Mouse (Mus musculus) hindbrain, embryonic 15.5 days (tissue): ENCODE data around the gene Mypn. TPM values are rescaled to one million over a fixed set of nuclear protein-coding genes. Genes with fewer than 3 reads are reported as not detected.

ENCODE experiments used
- ATAC-seq: fragments of 200-750 bp; cut with Nextera tagmentation; 2 replicates; pipeline ENCODE4 v1.8.0; 2017; ENCODE audit warnings: low read depth, moderate number of reproducible peaks, moderate TSS enrichment; ENCODE audit not compliant: low FRiP score
- H3K27ac ChIP-seq: fragments of 300-500 bp; sonication (generic); replicated peaks from 2 replicates; pipeline ENCODE4 v1.5.1; 2015; ENCODE audit warnings: mild to moderate bottlenecking, inconsistent platforms
- H3K27me3 ChIP-seq: fragments of 300-500 bp; sonication (generic); 2 replicates; pipeline ENCODE4 v1.6.1; 2015; ENCODE audit warnings: control low read depth, inconsistent platforms
- H3K36me3 ChIP-seq: fragments of 300-500 bp; sonication (generic); 2 replicates; pipeline ENCODE4 v1.6.1; 2015; ENCODE audit warnings: control low read depth, inconsistent platforms
- H3K4me1 ChIP-seq: fragments of 300-500 bp; sonication (generic); replicated peaks from 2 replicates; pipeline ENCODE4 v1.6.1; 2015; ENCODE audit warnings: control low read depth, inconsistent platforms
- H3K4me2 ChIP-seq: fragments of 300-500 bp; sonication (generic); 2 replicates; pipeline ENCODE4 v1.6.1; 2015; ENCODE audit warnings: moderate library complexity, mild to moderate bottlenecking, inconsistent platforms
- H3K4me3 ChIP-seq: fragments of 300-500 bp; sonication (generic); 2 replicates; pipeline ENCODE4 v1.5.1; 2015; ENCODE audit warnings: mild to moderate bottlenecking, inconsistent platforms
- H3K9ac ChIP-seq: fragments of 300-500 bp; sonication (generic); 2 replicates; pipeline ENCODE4 v1.6.1; 2015; ENCODE audit warnings: inconsistent platforms
- H3K9me3 ChIP-seq: fragments of 300-500 bp; sonication (generic); 2 replicates; pipeline ENCODE4 v1.6.1; 2016; ENCODE audit warnings: control low read depth, inconsistent platforms
- WGBS: fragments of 180-500 bp; shearing (Covaris S2); methylation state at CpG from one replicate; pipeline ENCODE4 v1.1.7; 2015; 5-methylcytosine and 5-hydroxymethylcytosine counted together
- polyA plus RNA-seq: library from polyadenylated mRNA; unstranded; fragments of >200 nt; fragmentation: Nextera tagmentation; extraction: Ambion mirVana; gene quantifications from 2 replicates; pipeline ENCODE4 v1.2.1, GENCODE M21; 2015

The Mypn gene
- polyA plus RNA-seq, 1 experiment from 2014 or later, result 0.77 TPM

- WGBS, result 70% methylated on average over 18 of the region's 18 CpGs
- no peaks in the 10 kb centered on the region for H3K27me3 ChIP-seq
- no peak overlapping the region for H3K27ac ChIP-seq
- H3K9ac ChIP-seq, result no peak overlapping the region
- no peak overlapping the region for H3K4me2 ChIP-seq
- no peak overlapping the region for H3K4me3 ChIP-seq
- no peaks in the 10 kb centered on the region for H3K4me1 ChIP-seq
- H3K36me3 ChIP-seq, result no peaks in the 10 kb centered on the region
- no peaks in the 10 kb centered on the region for H3K9me3 ChIP-seq
- ATAC-seq, result no peak
Measured at GRCm38 (mm10) chr10:63192276-63192675, 11.5 kb downstream of the Mypn start.

- no peak for ATAC-seq
- no peak overlapping the region for H3K4me3 ChIP-seq
- no peaks in the 10 kb centered on the region for H3K9me3 ChIP-seq
- no peaks in the 10 kb centered on the region for H3K27me3 ChIP-seq
- no peak overlapping the region for H3K27ac ChIP-seq
- no peak overlapping the region for H3K4me2 ChIP-seq
- WGBS, result 89% methylated on average over 4 of the region's 4 CpGs
- H3K4me1 ChIP-seq, result no peaks in the 10 kb centered on the region
- H3K9ac ChIP-seq, result no peak overlapping the region
- H3K36me3 ChIP-seq, result no peaks in the 10 kb centered on the region
Measured at GRCm38 (mm10) chr10:63184451-63184850, 19.3 kb downstream of the Mypn start.

- 71% methylated on average over 5 of the region's 5 CpGs for WGBS
- H3K4me1 ChIP-seq, result no peaks in the 10 kb centered on the region
- no peak for ATAC-seq
- no peak overlapping the region for H3K4me3 ChIP-seq
- H3K9ac ChIP-seq, result no peak overlapping the region
- H3K27me3 ChIP-seq, result no peaks in the 10 kb centered on the region
- no peak overlapping the region for H3K4me2 ChIP-seq
- H3K27ac ChIP-seq, result no peak overlapping the region
- no peaks in the 10 kb centered on the region for H3K36me3 ChIP-seq
- H3K9me3 ChIP-seq, result no peaks in the 10 kb centered on the region
Measured at GRCm38 (mm10) chr10:63182177-63182768, 21.5 kb downstream of the Mypn start.

DNA sequence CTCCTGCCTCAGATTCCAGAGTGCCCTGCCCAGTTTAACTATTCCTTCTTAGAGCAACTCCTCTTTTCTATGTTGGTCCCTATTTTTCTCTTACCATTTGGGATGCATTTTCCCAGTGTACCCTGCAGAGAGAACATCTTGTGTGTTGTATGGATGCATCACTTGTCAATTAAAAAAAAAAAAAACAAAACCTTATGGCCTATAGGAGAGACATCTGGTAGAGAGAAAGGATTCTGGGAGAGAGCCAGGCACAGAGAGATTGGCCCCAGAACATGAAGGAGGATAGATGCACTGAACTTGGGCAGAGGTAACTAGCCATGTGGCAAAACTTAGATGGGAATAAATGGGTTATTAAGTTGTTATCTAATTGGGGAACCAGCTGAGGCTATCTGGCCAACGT, 22.6 kb downstream of the Mypn start:
- no peak overlapping the region for H3K27ac ChIP-seq
- H3K4me2 ChIP-seq, result no peak overlapping the region
- H3K9ac ChIP-seq, result no peak overlapping the region
- H3K4me1 ChIP-seq, result no peaks in the 10 kb centered on the region
- no peak for ATAC-seq
- no peaks in the 10 kb centered on the region for H3K36me3 ChIP-seq
- WGBS, result 97% methylated on average over 1 of the region's 1 CpGs
- no peak overlapping the region for H3K4me3 ChIP-seq
- H3K27me3 ChIP-seq, result no peaks in the 10 kb centered on the region
- H3K9me3 ChIP-seq, result no peaks in the 10 kb centered on the region

- no peak for ATAC-seq
- Histone ChIP-seq H3K27ac (no peak overlapping the region), H3K4me2 (no peak overlapping the region), H3K4me1 (no peaks in the 10 kb centered on the region), H3K4me3 (no peak overlapping the region), H3K27me3 (no peaks in the 10 kb centered on the region), H3K9me3 (no peaks in the 10 kb centered on the region), H3K36me3 (no peaks in the 10 kb centered on the region), H3K9ac (no peak overlapping the region)
- 82% methylated on average over 10 of the region's 10 CpGs for WGBS
Measured at GRCm38 (mm10) chr10:63179524-63179923, 24.2 kb downstream of the Mypn start.

GRCm38 (mm10) chr10:63178318-63178717, 25.4 kb downstream of the Mypn start:
- Histone ChIP-seq H3K9ac (no peak overlapping the region), H3K4me2 (no peak overlapping the region), H3K4me3 (no peak overlapping the region), H3K27ac (no peak overlapping the region), H3K4me1 (no peaks in the 10 kb centered on the region), H3K9me3 (no peaks in the 10 kb centered on the region), H3K36me3 (no peaks in the 10 kb centered on the region), H3K27me3 (no peaks in the 10 kb centered on the region)
- ATAC-seq, result no peak
- 94% methylated on average over 2 of the region's 2 CpGs for WGBS

GRCm38 (mm10) chr10:63177286-63178140, 26.2 kb downstream of the Mypn start:
- no peak overlapping the region for H3K4me3 ChIP-seq
- no peak overlapping the region for H3K27ac ChIP-seq
- no peak for ATAC-seq
- no peak overlapping the region for H3K9ac ChIP-seq
- H3K36me3 ChIP-seq, result no peaks in the 10 kb centered on the region
- WGBS, result 82% methylated on average over 21 of the region's 21 CpGs
- no peaks in the 10 kb centered on the region for H3K9me3 ChIP-seq
- H3K27me3 ChIP-seq, result no peaks in the 10 kb centered on the region
- no peaks in the 10 kb centered on the region for H3K4me1 ChIP-seq
- no peak overlapping the region for H3K4me2 ChIP-seq

DNA sequence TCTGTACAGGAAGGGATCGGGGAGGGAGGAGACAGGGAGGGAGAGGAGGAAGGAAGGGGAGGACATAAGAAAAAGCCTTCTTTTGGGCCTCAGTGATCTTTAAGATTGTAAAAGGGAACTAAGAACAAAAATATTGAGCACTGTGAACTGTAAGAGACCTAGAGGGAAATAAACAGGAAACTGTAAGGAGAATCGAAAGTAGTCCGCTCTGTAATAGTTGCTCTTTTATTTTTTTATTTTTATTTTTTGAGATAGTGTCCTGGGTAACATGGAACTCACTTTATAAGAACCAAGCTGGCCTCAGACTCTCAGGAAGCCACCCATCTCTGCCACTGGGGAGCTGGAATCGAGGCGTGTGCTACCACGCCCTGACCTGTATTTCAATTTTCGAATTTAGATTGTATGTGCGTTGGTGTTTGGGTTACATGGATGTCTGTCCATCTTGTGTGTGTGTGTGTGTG, 27.3 kb downstream of the Mypn start:
- ATAC-seq, result no peak
- H3K36me3 ChIP-seq, result no peaks in the 10 kb centered on the region
- WGBS, result 94% methylated on average over 8 of the region's 8 CpGs
- no peak overlapping the region for H3K4me3 ChIP-seq
- H3K9ac ChIP-seq, result no peak overlapping the region
- no peaks in the 10 kb centered on the region for H3K9me3 ChIP-seq
- no peaks in the 10 kb centered on the region for H3K27me3 ChIP-seq
- no peaks in the 10 kb centered on the region for H3K4me1 ChIP-seq
- no peak overlapping the region for H3K4me2 ChIP-seq
- H3K27ac ChIP-seq, result no peak overlapping the region

DNA sequence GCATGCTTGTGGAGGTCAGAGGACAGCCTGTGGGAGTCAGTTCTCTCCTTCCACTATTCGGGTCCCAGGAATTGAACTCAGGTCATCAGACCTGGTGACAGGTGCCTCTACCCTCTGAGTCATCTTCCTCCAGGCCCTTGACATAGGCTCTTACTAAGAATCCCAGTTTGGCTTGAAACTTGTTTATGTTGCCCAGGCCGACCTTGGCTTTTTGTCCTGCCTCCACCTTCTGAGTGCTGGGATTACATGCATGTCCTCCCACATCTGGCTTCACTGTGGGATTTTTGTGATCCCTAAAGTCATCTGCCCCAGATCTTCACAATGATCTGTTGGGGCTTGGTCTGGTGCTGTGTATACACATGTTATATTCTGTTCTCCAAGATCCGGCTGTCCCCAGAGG, 31.7 kb downstream of the Mypn start:
- no peak for ATAC-seq
- Histone ChIP-seq H3K4me2 (no peak overlapping the region), H3K27me3 (no peaks in the 10 kb centered on the region), H3K4me1 (no peaks in the 10 kb centered on the region), H3K36me3 (no peaks in the 10 kb centered on the region), H3K9ac (no peak overlapping the region), H3K4me3 (no peak overlapping the region), H3K9me3 (no peaks in the 10 kb centered on the region), H3K27ac (no peak overlapping the region)
- 81% methylated on average over 3 of the region's 3 CpGs for WGBS

DNA sequence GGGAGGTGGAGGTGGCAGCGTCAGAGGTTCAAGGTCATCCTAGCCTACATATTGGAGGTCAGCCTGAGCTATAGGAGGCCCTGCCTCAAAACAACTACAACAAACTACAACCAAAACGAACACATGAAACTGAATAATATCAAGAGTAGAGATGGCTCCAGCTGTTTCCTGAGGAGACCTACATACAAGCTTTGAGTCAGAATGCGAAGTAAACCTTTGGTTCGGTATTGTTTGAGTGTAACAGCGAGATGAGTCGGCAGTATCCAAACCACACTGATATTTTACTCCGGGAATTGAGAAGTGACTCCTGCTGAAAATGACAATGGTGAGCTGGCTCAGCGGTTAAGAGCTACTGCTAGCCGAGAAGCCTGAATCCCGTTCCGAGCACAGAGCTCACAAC, 34.2 kb downstream of the Mypn start:
- Histone ChIP-seq H3K9ac (no peak overlapping the region), H3K4me1 (no peaks in the 10 kb centered on the region), H3K27me3 (no peaks in the 10 kb centered on the region), H3K27ac (no peak overlapping the region), H3K9me3 (no peaks in the 10 kb centered on the region), H3K36me3 (no peaks in the 10 kb centered on the region), H3K4me3 (no peak overlapping the region), H3K4me2 (no peak overlapping the region)
- no peak for ATAC-seq
- WGBS, result 86% methylated on average over 11 of the region's 11 CpGs

GRCm38 (mm10) chr10:63168124-63168523, 35.6 kb downstream of the Mypn start:
- WGBS, result 94% methylated on average over 12 of the region's 12 CpGs
- ATAC-seq, result no peak
- no peak overlapping the region for H3K27ac ChIP-seq
- H3K4me1 ChIP-seq, result no peaks in the 10 kb centered on the region
- no peaks in the 10 kb centered on the region for H3K36me3 ChIP-seq
- H3K27me3 ChIP-seq, result no peaks in the 10 kb centered on the region
- no peak overlapping the region for H3K4me2 ChIP-seq
- H3K4me3 ChIP-seq, result no peak overlapping the region
- no peaks in the 10 kb centered on the region for H3K9me3 ChIP-seq
- no peak overlapping the region for H3K9ac ChIP-seq

DNA sequence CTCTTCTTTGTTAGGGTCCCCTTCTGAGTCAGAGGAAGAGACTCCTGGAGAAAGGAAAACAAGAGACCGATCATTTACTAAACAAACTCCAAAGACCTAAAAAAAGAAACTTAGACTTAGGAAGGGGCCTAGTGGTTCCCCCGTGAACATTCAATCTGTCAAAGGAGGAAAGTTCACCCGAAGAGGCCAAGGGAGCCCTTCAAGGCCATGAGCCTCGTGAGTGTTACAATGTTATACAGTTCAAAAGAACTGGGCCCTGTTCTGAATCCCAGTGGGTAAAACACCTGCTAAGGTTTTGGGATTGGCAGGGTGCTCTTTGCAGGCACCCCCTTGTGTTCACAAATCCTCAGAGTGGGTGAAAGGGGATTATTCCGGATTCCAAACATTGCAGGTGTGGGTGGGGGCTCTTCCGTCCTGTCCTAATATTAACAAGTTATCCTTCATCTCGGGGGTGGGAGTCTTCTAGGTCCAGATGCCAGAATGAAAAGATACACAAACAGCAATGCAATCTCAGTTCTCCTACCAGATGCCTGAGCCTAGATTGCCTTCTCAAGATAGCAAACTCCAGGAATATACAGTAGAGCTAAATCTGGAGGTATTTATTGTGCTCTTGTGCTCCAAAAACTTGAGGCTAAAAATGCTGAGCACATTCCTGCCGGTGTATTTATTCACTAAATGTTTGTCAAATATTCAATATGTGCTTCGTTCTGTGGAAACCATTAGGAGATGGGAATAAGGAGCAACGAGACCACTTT, 36.3 kb downstream of the Mypn start:
- H3K9me3 ChIP-seq, result no peaks in the 10 kb centered on the region
- H3K4me3 ChIP-seq, result no peak overlapping the region
- 85% methylated on average over 10 of the region's 10 CpGs for WGBS
- H3K27me3 ChIP-seq, result no peaks in the 10 kb centered on the region
- no peaks in the 10 kb centered on the region for H3K4me1 ChIP-seq
- H3K36me3 ChIP-seq, result no peaks in the 10 kb centered on the region
- H3K4me2 ChIP-seq, result no peak overlapping the region
- ATAC-seq, result no peak
- H3K27ac ChIP-seq, result no peak overlapping the region
- no peak overlapping the region for H3K9ac ChIP-seq
